Mouse (Mus musculus) thymus, adult 2 months (tissue): ENCODE results near the gene Greb1.

Experiments
- CTCF ChIP-seq: fragments of 200-500 bp; IDR thresholded peaks from 2 replicates; pipeline ENCODE4 v1.5.1; 2012; ENCODE audit warnings: mild to moderate bottlenecking, control low read depth, low read length, moderate library complexity, borderline replicate concordance; ENCODE audit not compliant: control insufficient read depth, poor library complexity, insufficient read depth; ENCODE audit errors: extremely low read depth
- POLR2A ChIP-seq: fragments of 200-500 bp; IDR thresholded peaks from 2 replicates; pipeline ENCODE4 v1.6.1; 2012; ENCODE audit warnings: mild to moderate bottlenecking, low read length, control low read depth, moderate library complexity; ENCODE audit not compliant: control insufficient read depth, poor library complexity, insufficient read depth; ENCODE audit errors: extremely low read depth

- TF ChIP-seq CTCF (no peak), POLR2A (no peak)
These were observed 30.4 kb upstream of the Greb1 start for GRCm38 (mm10) chr12:16831071-16831470.
